In genomic region chr4:127153345-127153744, GRCm38 (mm10) we compare ENCODE assay signal across 26 mouse cellular contexts. TPM values are rescaled to one million over a fixed set of nuclear protein-coding genes. Genes with fewer than 3 reads are reported as not detected.
"Had no signal": no experiment of that assay in that cellular context is flagged by ENCODE, and none has a peak within 500 bp of the region (broad histone marks: within the 10 kb centered on the region; RNA-seq: fewer than 3 reads in every experiment).

No protein-coding gene starts in this region.

- DNase-seq: gastrocnemius, adult 2 months; gastrocnemius, postnatal 10 days; gastrocnemius, postnatal 25 days; heart, adult 2 months; heart, postnatal 4 days; kidney, adult 18-20 months; kidney, adult 8-10 months; kidney, postnatal 10 days; kidney, postnatal 25 days; kidney, postnatal 4 days; layer of hippocampus, adult 9-11 months; liver; liver, embryonic 13.5 days had no signal

- H3K4me3 ChIP-seq: gastrocnemius, adult 2 months; heart, adult 2 months; heart, embryonic 13.5 days; heart, embryonic 15.5 days; hindbrain, embryonic 10.5 days; hindbrain, embryonic 12.5 days; intestine, embryonic 15.5 days; left cerebral cortex, adult 2 months; limb, embryonic 10.5 days; limb, embryonic 12.5 days; liver, embryonic 13.5 days had no signal

- ATAC-seq: hindbrain, embryonic 16.5 days; inflammation-experienced regulatory T-cells, adult 6 months; intestine, embryonic 15.5 days; intestine, postnatal 0 days had no signal

- H3K27ac ChIP-seq: gastrocnemius, adult 2 months; heart, adult 2 months; heart, embryonic 13.5 days; heart, embryonic 15.5 days; hindbrain, embryonic 10.5 days; hindbrain, embryonic 12.5 days; hindbrain, embryonic 14.5 days; intestine, embryonic 15.5 days; left cerebral cortex, adult 2 months; limb, embryonic 10.5 days; limb, embryonic 12.5 days; liver, embryonic 13.5 days had no signal

RNA-seq across cellular contexts. Expression of gene Dlgap3, which starts 15.7 kb away (rescaled TPM):
- total RNA-seq: gastrocnemius, adult 2 months; granulocyte monocyte progenitor cell, adult 5-6 weeks had no signal
